Mouse (Mus musculus): ENCODE measurements around the gene Rnf113a2.

DNA sequence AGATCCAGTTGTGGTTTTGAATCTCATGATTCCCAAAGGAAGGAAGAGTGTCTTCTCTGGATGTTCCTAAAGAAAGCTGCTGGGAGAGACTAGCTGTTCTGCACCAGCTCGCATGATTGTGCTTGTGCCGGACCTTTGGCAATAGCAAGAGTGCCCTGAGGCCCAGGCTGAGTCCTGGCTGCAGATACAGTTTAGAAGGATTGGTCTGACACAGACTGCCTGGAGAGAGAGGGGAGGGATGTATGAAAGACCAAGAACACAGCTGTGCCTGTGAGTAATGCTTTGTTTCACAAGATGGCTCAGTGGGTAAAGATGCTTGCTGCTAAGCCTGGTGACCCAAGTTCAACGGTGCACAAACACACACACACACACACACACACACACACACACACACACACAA, 45.9 kb downstream of the Rnf113a2 start:
- TF ChIP-seq MAFK (IDR thresholded peaks at IDR 0.05; ENCODE audit: insufficient read depth, low read depth, low read length): no peak
- no peak for TF ChIP-seq ZNF384 (IDR thresholded peaks at IDR 0.05; ENCODE audit: low read depth, low read length)
- no peak for TF ChIP-seq ZC3H11A (IDR thresholded peaks at IDR 0.05; ENCODE audit: borderline replicate concordance, low read depth, low read length)
- TF ChIP-seq HCFC1 (IDR thresholded peaks at IDR 0.05; ENCODE audit: borderline replicate concordance, insufficient read depth, low read length): no peak
- no peak for TF ChIP-seq CHD2 (IDR thresholded peaks at IDR 0.05; ENCODE audit: low read depth, low read length)

Measured in ES-E14 (cell line).